Mouse (Mus musculus): Measurements from ENCODE around the gene Limk2.
A peak's percentile ranks its signal among the peaks of the same experiment; 100 is the strongest.

The Limk2 gene

DNA sequence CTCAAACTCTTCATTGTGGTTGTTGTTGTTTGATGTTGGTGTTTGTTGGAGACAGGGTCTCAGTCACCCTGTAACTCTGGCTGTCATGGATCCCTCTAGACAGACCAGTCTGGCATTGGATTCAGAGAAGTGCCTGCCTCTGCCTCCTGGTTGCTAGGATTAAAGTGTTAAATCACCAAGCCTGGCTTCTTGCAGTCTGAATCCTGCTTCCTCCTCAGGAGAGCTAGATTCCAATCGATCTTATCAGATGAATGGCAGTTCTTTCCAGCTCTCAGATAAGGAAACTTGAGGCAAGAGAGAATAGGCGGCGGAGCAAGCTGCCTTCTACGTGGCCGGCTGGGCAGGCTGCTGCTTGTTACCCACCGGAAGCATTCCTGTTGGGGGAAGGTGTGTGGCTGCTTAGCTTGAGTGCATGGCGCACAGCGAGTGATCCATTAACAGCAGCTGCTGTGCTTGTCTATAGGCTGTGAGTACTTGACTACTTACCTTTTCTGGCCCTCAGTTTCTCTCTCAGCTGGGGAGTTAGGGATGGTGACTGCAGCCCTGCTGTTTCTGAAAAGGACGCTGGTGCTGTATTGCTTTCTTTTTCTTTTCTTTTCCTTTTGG lies 74.2 kb downstream of the Limk2 start:
- DNase-seq (ENCODE audit: low read depth, low spot score) = no peak

DNA sequence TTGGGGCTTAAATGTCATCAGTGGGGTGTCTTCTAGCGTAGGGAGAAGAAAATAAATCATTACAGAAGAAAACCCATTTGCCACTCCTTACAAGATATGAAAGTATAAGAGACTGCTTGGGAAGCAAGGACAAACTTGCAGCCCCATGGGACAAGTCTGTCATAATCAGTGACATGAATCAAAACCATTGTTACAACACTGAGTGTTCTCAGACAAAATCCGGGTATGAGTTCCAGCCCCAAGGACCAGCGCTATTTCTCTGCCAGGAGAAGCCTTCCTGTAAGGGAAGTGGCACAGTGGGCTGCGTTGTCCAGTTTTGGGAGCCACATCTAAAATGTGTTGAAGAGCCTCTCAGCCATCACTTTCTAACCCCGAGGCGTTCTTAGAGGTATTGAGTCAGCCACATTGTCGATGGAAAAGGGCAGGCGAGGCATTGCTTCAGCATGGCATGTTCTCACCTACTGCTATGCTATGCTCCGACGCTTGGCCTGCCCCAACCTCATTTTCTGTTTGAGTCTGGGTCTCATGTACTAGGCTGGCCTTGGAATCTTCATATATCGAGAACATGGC lies 74.8 kb downstream of the Limk2 start:
- DNase-seq (ENCODE audit: low read depth, low spot score) = no peak

DNA sequence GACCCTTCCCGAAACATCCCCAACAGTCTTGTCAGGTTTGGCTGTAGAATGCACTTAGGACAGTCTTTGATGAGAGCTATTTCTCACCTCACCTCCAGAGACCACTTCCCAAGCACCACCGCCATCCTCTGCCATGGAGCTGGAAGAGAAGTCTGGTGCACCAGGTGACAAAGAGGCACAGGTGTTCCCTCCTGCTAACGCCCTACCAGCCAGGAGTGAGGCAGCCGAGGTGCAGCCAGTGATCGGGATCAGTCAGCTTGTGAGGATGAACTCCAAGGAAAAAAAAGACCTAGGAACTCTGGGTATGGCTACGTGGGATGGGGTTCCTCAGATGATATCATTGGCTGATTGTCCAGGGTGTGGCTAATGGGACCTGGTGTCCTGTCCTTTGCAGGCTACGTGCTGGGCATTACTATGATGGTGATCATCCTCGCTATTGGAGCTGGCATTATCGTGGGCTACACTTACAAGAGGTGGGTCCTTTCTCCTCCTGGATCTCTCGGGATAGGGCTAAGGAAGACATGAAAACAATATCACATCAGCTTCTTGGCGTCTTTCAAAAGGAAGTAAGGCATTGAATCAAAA lies 75.8 kb downstream of the Limk2 start:
- DNase-seq (ENCODE audit: low read depth, low spot score) = no peak

DNA sequence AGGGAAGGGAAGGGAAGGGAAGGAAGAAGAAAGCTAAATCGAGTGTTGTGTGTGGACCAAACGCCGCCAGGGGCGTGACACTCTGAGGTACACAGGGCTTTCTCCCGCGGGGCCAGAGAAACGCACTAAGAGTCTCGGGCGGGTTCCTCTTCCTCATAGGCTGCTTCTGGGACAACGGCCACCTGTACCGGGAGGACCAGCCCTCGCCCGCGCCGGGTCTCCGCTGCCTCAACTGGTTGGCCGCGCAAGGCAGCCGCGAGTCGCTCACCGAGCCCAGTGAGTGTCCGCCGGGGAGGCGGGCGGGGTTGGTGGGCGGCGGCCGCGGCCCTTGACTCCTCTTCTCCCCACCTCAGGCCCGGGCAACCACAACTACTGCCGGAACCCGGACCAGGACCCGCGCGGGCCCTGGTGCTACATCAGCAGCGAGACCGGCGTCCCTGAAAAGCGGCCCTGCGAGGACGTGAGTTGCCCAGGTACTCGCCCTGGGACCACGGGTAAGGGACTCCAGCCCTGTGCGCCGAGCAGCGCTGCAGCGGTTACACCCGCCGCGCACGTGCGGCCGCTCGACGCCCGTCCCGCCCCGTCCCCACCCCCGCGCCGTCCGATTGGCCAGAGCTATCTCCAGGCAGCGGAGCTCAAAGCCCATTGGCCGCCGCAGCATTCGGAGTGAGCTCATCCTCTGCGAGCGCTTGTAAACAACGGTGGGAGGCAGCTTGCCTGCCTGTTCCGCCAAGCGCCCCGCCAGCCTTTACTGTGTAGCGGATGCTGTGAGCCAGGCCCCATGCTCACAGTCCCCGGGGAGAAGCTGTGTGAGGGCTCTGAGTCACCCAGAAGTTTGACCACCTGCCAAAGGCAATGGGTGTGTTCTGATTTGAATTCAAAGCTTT lies 77.0 kb downstream of the Limk2 start:
- peak; percentile 97 for DNase-seq (ENCODE audit: low read depth, low spot score)

DNA sequence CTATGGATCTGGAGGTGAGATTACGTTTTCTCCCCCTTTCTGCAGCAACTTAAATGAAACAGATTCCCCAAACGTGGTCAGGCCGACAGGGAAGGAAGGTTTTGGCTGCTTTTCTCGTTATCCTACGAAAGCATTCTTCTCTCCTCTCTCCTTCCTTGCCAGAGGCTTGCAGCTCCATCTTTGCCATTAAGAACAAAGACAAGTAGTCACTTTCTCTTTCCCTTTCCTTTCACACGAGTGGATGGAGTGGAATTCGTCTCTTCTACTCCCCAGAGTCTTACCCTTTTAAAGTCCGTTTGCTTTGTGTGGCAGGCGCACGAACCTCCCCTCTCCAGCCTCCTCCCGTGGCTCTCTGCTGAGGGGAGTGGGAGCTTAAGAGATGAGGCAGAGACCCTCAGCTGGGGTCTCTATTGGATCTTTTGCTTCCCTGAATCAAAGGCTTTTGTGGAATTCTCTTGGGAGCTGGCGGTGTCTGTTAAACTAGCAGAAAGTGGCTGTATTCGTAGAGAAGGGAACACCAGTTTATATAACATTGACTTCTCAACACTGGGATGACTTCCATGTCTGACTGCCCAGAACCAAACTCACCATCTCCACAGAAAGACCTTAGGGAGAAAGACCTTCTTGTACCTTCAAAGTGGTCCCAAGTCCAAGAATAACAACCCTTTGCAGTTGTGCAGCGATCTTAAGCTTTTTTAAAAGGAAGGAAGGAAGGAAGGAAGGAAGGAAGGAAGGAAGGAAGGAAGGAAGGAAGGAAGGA lies 77.8 kb downstream of the Limk2 start:
- no peak for DNase-seq (ENCODE audit: low read depth, low spot score)

DNA sequence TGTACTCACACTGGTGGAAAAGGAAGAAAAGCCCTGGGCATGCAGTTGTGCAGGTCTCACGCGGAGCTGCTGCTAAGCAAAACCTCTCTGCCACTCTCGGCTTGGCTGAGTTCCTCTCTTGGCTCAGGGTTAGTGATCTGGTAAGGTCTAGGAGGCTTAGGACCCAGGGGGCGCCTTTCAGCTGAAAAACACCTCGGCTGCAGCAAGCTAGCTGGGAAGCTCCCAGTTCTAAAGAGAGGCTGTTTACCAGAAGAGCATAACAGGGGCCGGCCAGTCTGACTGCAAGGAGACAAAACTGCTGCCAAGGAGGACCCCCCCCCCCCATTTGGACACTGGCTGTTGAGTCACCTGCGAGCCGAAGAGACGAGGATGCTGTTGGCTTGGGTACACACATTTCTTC lies 78.4 kb downstream of the Limk2 start:
- DNase-seq (ENCODE audit: low read depth, low spot score) = peak; percentile 91

DNA sequence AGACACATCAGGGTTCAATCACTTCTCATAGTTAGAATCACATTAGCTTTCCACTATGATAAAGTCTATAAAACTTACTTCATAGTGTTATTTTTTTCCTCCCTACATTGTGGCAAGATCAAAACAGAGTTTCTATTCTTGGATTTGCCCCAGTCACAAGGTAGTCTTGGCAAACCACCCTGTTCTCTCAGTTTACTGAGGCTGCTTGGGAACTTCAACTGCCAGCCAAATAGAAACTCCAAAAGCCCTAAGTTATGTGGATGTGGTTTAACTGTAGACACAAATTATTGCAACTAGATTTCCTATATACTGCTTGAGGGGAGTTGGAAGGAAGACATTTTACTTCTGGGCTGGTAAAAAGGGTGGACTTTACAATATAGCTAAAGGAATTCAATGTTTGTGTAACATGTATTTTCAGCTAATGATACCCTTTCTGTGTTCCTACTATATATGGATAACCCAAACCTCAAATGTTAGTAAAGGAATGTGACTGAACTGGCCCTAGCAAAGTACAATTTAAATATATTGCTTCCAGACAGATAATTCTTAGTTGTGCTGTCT lies 79.0 kb downstream of the Limk2 start, which contains the start of gene Pik3ip1:
Gene Pik3ip1, plus strand, starts transcription at position 511 of the 561 bp plus-strand sequence.
- peak; percentile 52 for DNase-seq (ENCODE audit: low read depth, low spot score)

DNA sequence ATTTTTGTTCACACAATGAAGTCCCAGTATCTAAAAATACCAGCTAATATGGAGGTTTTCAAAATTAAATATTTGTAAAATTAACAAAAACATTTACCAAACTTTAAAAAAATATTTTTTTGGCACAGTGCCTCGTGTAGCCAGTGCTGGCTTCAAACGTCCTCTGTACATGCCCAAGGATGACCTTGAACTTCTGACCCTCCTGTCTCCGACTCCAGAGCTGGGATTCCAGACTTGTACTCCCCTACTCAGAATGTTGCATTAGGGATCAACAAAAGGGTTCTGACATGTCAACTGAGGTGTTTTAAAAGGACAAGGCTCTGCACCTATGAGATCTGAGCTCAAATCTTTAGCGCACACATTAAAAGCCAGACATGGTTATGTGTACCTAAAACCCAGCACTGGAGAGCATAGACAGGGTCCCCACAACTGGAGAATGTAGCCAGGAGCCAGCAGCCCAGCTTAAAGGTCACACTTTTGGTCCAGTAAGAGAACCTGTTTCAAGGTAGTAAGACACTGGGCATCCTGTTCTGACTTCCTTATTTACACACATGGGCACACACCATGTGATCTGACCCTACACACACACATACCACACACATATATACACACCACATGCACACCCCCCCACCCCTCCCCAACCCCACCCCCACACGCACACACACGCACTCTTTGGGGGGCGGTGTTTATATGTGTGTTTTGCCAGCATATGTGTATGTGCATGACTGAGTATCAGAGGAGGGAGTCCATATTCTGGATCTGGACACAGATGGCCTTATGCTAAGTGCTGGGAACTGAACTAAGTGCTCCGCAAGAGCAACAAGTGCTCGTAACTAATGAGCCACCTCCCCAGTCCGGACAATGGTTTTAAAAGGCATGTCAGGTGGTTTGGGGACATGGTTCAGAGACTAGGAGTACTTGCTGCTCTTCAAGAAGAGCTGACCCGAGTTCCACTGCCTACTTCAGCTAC lies 79.9 kb downstream of the Limk2 start:
- DNase-seq (ENCODE audit: low read depth, low spot score) = no peak

DNA sequence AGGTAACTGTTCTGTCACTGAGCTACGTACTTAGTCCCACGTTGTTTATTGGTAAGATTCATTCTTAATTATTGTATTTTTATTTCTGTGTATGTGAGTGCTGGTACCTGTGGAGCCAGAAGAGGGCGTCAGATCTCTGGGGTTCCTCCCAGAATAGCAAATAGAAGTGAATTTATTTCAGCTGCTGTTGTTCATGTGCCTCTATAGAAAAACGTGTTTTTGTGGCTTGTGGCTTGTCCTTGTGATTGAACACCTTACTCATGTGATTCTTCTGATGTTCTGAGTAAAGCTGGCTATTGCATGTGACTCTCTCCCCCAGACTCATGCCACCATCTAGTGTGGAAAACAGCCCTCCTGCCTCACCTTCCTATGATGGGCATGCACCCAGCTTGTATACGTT lies 80.7 kb downstream of the Limk2 start:
- no peak for DNase-seq (ENCODE audit: low read depth, low spot score)

DNA sequence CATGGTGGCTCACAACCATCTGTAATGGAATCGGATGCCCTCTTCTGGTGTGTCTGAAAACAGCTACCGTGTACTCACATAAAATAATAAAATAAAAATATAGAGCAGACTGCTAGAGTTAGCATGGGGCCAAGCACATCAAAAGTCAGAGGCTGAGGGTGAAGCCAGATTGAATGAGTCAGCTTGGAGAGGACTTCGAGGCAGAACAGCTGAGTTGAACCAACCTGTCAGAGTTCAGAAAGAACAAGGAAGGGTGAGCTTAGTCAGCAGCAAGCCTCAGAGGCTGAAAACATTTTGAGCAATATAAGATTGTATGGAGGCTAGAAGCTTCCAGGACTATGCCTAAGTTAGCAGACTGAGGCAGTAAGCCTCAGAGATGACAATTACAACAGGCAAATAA lies 90.7 kb downstream of the Limk2 start:
- DNase-seq (ENCODE audit: low read depth, low spot score) = peak; percentile 75

DNA sequence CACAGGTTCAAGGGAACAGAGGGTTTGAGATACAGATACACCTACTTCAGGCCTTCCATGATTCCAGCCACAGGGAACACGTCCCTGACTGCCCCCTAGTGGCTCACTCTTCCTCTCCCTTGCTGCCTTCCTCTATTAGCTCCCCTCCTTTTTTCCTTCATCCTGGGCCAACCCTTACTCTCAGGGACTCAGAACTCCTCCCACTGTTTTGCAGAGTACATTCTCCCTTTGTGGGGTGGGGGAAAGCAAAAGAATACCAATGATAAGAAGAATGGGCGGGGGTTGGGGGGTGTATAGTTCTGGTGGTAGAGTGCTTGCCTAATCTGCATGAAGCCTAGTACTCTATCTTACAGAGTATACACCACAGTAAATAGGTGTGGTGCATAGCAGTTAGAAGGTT lies 94.8 kb downstream of the Limk2 start:
- DNase-seq (ENCODE audit: low read depth, low spot score) = peak; percentile 78

DNA sequence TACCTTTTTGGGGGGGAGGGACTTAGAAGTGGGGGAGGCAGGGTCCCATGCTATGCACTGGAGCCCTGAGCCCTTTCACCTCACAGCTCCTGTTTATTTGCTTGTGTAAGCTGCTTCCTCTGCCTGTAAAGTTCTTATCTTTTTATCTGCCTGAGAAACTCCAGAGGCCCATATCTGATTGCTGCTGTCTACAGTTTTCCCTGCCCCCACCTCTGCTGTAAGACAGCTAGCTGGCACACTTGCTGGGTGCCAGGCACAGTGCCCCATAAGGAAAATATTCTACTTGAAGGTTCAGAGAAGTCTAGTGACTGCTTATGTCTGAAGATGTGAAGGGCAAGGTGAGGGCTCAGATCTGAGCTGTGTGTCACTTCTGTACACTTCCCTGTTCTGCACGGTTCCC lies 95.7 kb downstream of the Limk2 start:
- DNase-seq (ENCODE audit: low read depth, low spot score) = no peak

DNA sequence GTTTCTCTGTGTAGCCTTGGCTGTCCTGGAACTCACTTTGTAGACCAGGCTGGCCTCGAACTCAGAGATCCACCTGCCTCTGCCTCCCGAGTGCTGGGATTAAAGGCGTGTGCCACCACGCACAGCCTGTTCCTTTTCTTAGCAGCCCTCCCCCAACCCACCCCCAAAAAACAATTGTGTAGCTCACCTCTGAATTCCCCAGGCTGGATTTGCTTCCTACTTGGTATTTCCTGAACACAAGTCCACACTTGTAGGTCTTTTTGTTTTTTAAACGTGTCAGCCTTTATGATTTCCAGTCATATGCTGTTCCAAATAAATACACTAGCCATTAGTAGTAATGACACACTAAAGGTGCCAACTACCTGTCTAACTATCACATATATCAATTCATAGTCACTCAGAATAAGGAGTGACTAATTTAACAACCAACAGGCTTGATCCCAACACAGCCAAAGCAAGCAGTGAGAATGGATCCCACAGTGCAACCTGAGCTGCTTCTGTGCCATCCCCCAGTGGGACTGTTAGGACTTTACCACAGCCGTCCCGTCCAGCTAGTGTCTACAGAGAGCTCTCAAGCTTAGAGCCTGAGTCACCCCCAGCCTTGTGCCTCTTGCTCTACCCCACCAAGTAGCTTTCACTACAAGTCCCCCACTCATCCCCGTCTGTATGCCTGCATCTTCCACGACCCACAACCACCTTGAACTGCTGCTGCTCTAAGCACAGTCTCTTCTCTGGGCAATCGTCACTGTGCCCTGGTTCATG lies 97.2 kb downstream of the Limk2 start:
- no peak for DNase-seq (ENCODE audit: low read depth, low spot score)

DNA sequence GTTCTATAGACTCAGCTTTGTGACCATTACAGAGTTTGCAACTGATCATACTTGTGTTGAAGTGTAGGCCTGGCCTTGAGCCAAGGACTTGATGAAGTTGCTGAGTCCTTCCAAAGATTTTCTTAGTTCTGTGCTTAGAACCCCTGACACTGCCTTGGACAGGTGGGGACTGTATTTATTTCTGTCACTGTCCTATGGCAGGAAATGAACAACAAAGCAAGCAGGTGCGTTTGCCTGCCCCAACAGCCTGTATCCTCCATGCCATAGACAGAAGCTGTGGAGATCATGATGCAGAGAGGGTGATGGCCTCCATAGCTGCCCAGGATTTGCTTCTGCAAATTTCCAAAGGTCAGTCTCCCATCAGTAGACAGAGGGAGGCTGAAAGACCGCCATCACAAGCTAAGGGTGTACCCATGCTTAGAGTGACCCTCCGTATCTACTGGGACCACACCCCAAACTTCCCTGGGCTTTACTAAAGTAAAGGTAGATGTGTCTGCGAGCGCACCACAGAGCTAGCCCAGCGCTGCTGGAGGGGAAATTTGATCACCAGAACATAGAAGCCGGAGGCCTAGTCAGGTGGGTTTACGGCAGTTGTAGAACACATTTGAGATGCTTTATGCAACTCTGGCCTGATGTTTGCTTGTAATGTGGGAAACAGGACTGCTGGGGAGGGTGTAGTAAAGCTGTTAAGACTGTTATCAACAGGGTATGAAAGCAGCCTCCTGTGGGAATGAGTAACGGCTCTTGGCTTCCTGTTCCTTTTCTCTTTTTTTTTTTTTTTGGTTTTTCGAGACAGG lies 98.0 kb downstream of the Limk2 start:
- DNase-seq (ENCODE audit: low read depth, low spot score) = no peak

DNA sequence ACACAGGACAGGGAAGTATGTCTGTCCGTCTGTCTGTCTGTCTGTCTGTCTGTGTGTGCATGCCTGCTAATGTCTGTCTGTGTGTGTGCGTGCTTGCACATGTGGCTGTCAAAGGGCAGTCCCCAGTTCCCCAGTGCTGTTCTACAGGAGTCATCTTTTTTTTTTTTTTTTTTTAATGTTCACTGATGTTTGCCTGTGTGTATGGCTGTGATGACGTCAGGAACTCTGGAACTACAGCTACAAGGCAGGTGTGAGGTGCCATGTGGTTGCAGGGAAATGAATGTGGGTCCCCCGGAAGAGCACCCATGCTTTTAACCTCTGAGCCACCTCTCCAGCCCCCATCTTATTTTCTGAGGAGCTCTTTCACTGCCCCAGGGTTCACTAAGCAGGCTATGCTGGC lies 99.1 kb downstream of the Limk2 start:
- no peak for DNase-seq (ENCODE audit: low read depth, low spot score)

DNA sequence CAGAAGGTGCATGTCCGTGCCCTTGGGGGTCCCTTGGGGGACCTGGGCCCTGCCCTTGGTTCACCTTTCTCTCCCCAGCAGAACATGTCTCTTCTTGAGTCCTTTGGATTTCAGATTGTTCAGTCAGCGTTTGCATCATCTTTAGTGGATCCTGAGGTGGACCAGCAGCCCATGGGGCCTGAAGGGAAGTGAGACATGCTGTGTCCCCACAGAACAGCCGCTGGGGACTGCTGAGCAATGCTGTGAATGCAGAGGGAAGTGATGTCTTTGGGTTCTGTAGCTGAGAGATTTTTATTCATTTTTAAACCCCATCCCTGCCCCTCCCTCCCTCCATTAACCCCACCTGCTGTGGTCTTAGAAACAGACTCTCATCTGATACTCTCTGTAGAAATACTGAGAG lies 101.1 kb downstream of the Limk2 start:
- no peak for DNase-seq (ENCODE audit: low read depth, low spot score)

DNA sequence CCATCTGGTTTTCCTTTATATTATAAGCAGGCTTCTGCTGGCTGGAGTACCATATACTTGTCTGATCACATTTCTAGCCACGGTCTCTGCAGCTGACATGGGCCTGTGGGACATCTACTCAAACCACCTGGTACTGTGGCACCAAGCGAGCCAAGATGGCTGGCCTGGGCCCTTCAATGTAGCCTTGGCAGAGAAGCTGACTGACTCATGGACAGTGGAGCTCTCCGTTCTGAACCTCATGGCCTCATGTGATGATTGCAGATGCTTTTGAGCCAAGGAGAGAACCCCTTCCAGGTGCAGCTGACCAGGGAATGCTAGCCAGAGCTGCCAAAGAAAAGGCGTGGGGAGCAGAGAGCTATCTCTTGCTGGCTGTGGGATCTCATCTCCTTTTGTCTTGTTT lies 103.2 kb downstream of the Limk2 start:
- DNase-seq (ENCODE audit: low read depth, low spot score) = no peak

DNA sequence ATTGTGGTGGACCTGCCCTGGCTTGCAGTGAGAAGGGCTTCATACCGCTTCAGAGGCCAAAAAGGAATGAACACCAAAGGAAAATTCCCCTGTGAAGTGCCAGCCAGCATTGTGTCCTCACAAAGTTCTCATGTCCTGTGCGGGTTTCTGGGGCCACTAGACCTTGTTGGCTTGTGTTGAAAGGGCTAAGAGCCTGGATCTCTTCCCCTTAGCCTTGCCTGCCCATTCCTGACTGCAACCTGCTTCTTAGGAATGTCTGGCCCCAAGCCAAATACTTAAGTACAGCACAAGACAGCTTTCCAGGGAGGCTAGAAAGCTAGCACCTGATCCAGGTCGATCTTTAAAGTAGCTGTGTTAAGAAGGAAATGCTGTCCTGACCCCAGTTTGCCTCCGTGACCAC lies 106.2 kb downstream of the Limk2 start:
- DNase-seq (ENCODE audit: low read depth, low spot score) = no peak

DNA sequence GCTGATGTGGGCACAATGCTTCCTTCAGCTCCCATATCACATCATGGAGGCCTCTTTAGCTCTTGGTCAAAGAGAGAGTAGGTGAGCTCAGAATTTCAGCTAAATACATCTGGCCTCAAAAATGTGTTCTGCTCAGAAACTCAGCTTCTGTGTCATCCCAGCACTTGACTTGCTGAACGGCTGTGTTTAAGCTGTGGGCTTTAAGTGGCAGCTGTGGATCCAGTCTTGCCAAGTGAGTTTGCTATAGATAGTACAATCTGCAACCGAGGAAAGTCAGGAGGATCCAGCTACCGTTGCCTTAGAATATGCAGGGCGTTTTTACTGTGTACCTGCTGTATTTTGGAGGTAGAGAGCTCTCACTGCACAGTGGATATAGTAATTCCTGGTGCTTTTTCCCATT lies 106.6 kb downstream of the Limk2 start:
- no peak for DNase-seq (ENCODE audit: low read depth, low spot score)

Measured in 3T3-L1 (cell line).